Mouse (Mus musculus) cerebellum, postnatal 25 days (tissue): ENCODE measurements around the gene Morn4.
A peak's percentile ranks its signal among the peaks of the same experiment; 100 is the strongest.

Source experiments
- DNase-seq, 2 experiments: peaks; one replicate each; pipeline ENCODE4 v3.0.0; 2021; ENCODE audit warnings: mixed read lengths in 2 of 2

Gene Morn4

DNA sequence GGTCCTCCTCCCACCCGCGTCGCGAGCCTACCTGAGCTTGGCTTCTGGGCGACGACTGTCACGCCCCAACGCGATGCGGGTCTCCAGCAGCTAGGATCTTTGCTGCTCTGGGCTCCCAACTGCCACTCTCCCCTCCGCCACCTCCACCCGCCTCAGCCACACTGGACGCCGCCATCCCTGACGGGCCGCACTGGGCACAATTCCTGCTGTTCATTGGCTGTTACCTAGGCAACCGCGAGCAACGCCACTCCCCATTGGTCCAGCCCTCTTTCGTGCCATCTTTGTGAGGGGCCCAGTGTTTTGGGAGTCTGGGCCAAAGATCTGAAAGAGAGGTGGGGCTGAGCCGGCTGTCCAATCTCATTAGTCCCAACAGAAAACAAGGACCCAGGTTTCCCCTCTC lies at the start of gene Morn4:
Morn4 (minus strand) TSS at position 192 of the 400 bp plus-strand sequence.
- peak; percentile 95 for DNase-seq

DNA sequence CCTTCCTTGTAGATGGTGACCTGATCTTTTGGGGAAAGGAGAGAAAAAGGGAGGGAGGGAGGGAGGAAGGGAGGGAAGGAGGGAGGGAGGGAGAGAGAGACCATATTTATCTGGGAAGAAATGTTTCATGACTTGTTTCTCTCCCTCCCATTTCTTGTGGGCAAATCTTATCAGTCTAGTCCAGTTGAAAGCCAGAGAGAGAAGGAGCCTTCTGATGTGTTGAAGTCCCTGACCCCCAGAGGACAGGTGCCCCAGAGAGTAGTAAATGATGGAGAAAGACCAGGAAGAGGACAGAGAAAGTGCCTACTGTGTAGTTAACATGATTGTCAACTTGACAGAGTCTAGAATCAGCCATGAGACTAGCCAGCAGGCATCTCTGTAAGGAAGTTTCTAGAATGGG lies 48.9 kb upstream of the Morn4 start:
- DNase-seq, result no peak

DNA sequence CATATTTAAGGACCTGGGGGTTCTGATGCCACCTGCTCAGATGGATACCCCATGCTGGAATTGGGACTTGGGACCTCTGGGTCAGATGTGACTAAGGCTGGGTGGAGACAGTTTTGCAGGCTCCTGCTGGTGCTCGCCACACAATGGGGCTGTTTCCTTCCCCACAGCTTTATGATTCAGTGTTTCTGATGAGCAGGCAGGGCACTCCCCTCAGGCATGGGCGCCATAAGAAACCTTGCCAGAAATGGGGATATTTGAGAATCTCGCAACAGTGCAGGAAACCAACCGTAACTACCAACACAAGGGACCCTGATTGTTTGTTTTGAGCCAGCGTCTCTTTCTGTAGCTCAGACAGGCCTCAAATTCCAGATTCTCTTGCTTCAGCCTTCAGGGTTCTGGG lies 44.9 kb upstream of the Morn4 start:
- no peak for DNase-seq

DNA sequence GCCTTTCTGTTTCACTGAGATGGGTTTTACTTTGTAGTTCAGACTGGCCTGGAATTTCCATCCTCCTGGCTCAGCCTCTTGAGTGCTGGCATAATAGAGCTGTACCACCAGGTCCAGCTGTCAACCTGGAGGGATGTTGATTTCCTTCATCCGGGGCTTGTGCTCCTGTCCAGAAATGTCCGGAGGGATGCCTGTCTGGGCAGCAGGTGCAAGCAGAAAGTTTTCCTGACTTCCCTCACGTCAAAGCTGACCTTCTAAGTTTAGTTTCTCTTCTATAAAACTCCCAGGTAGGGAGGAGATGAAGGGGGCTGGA lies 44.1 kb upstream of the Morn4 start:
- no peak for DNase-seq

GRCm38 (mm10) chr19:42129509-42130293 lies 43.5 kb upstream of the Morn4 start:
- no peak for DNase-seq

GRCm38 (mm10) chr19:42128787-42129508 lies 42.8 kb upstream of the Morn4 start, which contains the start of gene Avpi1:
Gene Avpi1 (minus strand): TSS chr19:42129059.
- peak; percentile 98 to 99 for DNase-seq

DNA sequence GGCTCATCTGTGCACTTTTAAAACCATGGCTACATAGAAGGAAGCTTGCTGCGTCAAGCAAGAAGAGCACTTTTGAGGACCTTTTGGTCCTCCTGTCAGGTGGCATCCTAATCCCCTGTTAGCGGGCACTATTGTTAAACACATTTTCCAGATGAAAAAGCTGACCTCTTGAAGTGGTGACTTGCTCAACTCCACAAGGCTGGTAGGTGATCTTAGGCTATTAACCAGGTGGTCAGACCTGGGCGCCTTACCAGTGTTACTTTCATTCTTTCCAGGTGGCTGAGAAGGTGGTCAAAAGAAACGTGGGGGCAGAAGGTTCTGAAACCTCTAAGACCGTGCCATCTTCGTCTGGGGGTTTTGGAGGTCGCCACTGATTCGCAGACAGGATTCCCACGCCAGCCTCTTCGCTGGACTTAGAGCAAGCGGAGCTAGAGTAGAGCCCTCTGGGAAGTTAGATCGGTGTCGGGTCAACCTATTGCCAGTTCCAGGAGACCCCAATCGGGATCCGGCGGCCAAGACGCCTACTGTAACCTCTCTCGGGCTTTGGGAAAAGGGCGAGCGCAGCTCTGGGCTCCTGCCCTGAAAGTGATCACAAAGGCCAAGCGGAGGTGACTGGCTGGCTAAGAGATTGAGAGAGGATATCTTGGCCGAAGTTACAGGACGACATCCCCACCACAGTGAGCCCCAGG lies 42.0 kb upstream of the Morn4 start:
- DNase-seq, result no peak

DNA sequence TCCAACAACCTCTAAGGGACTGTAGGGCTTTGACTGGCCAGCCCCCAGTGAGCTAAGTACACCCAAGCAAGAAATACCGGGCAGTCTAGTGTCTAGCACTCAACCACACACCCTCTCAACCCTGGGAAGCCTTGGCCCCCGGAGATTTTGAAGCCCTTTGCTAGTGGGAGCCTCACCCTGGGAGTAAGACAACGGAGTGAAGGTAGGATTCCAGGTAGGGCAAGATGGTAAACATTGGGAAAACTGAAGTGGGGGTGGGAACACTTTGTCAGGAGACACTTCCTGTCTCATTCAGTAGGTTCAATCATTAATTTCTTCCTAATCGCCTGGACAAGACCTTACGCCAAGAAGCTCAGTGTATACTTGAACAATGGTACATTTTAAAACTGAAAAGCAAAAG lies 40.9 kb upstream of the Morn4 start:
- no peak for DNase-seq

DNA sequence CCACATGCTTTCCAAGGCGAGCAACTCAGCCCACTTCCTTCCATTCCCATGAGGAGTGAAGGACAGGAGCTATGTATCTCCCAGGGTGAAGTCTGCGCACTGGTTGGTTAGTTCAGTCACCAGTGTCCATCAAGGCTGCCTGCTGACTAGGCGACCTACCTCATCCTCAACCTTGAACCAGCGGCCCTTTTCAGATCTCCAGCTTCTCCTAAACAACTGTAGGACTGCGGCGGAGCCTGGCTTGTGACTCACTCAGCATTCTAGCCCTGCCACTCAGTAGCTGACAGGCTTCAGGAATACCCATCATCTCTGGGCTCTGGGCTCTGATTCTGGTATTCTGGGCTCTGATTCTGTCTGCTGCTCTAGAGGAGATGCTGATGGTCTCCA lies 40.1 kb upstream of the Morn4 start:
- DNase-seq, result no peak

- no peak for DNase-seq
Observed at GRCm38 (mm10) chr19:42125501-42126218, 39.5 kb upstream of the Morn4 start.

- DNase-seq, result peak; percentile 38 to 54
Observed at GRCm38 (mm10) chr19:42124684-42125083, 38.5 kb upstream of the Morn4 start.

- no peak for DNase-seq
Observed at GRCm38 (mm10) chr19:42120451-42120850, 34.3 kb upstream of the Morn4 start.

DNA sequence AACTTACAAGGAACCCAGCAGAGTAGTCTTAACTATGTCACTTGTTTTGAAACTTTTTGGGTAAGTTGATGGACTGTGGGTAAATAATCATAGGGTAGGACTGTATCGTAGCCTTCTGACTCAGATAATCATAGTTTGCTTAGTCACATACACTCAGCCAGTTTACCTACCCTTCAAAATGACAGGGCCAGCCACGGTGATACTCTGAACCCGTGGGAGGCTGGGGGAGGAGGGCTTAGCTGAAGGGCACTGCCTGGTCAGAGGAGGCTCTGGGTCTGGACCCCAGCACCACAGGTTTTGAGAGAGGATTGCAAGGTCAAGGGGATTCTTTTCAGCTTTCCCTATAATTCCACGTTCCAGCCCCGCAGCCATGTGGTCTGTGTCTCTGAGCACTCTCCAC lies 32.4 kb upstream of the Morn4 start:
- no peak for DNase-seq

GRCm38 (mm10) chr19:42118142-42118541 lies 32.0 kb upstream of the Morn4 start:
- no peak for DNase-seq

GRCm38 (mm10) chr19:42115783-42116335 lies 29.7 kb upstream of the Morn4 start:
- no peak for DNase-seq

DNA sequence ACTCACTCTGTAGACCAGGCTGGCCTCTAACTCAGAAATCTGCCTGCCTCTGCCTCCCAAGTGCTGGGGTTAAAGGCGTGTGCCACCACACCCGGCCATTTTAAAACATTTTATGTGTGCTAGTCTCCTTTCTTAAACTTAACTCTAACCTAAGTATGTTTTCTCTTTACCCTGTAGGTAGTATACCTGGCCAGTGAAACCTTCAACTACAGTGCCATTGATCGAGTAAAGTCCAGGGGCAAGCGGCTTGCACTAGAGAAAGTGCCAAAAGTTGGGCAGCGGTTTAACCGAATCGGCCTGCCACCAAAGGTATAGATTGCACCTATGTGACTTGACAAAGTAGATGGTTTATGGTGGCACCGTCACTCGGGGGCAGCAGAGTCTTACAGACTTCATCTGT lies 18.5 kb upstream of the Morn4 start:
- DNase-seq, result no peak

DNA sequence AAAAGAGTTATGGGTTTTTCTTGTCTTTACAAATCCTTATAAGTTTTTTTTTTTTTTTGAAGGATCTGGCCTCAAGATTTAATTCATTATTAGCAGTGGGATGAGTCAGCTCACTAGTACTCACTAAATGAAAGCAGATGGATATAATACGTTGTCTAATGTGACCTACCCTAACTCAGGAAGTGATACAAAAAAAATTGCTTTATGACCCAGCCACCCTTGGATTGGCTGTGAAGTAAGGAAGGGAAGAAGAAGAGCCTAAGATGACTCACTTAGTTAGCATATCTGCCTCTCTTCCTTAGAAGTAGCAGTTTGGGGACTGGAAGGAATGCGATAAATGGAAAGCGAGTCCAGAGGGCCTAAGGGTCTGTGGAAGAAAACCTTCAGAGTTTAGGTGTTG lies 13.2 kb upstream of the Morn4 start:
- no peak for DNase-seq

GRCm38 (mm10) chr19:42090637-42091141 lies 4.5 kb upstream of the Morn4 start:
- DNase-seq, result no peak

DNA sequence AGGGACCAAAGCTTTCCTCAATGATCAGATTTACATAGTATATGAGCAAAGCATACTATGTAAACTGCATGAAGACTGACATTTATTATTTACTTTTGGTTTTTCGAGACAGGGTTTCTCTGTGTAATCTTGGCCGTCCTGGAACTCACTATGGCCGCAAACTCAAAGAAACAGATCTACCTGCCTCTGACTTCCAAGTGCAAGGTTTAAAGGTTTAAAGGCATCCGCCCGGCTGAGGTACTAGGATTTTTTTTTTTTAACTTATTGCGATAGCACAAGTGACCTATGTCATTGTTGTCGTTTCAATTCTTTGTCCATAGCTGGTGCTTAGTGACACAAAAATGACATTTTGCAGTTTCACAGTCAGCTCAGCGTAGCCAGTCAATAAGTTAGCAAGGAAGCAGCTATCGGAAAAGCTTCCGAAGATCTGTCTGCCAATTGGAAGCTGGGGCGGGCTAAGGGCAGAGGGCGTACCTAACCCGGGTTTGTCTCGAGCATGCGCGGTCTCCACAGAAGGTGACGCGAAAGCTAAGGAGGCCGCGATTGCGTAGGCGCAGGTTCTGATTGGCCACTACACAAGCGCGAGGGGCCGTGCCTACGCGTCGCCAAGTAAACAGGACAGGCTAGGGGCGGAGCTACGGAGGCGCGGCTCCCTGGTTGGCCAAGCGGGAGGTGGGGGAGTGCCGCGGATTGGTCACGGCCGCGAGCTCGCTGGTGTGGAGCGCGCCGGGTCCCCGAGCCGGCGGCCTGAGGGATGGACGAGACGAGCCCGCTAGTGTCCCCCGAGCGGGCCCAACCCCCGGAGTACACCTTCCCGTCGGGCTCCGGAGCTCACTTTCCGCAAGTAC lies 3.8 kb upstream of the Morn4 start, which contains the start of gene Pi4k2a:
Pi4k2a (plus strand) TSS at position 723 of the 848 bp plus-strand sequence.
- DNase-seq, result peak; percentile 97 to 99

DNA sequence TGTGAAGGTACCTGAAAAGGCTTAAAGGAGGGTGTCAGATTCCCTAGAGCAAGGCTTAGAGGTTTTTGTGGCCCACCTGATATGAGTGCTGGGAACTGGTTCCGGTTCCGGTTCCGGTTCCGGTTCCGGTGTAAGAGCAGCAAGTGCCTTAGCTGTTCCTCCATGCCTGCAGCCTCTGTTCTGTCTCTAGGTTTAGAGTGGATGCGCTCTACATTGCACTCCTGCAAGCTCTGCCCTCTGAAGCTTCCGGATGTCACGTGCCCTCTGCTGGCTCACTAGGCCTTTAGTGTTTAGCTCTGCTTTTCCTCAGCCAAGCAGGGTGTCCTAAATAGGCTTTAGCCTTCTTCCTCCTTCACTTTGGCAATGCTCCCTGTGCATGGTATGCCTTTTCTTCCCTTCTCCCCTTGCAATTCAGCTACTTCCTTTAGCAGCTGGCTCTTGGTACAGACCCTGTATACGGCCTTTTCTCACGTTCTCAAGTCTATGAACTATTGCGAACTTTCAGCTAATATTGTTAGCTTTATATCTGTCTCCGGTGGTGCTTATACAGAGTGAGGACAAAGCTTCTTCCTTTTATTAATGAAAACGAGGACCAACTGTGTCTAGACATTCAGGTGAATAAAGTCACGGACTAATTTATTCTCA lies 3.1 kb upstream of the Morn4 start:
- peak; percentile 68 to 70 for DNase-seq

- no peak for DNase-seq
Observed at GRCm38 (mm10) chr19:42085690-42086089, 467 bp downstream of the Morn4 start.
